Mouse (Mus musculus) heart, adult 2 months (tissue): ENCODE measurements at regions not wholly inside any gene's neighbourhood (a gene's known extent, or its start where the extent isn't known, plus 50 kb on each side); places are given as distances from the start of the nearest gene placed in this dataset.

ENCODE experiments used
- CTCF ChIP-seq: fragments of 200-600 bp; IDR thresholded peaks from 2 replicates; pipeline ENCODE4 v1.8.1; 2022; ENCODE audit warnings: antibody characterized with exemption, mild to moderate bottlenecking, moderate library complexity
- POLR2A ChIP-seq: fragments of 200-500 bp; IDR thresholded peaks from 2 replicates; pipeline ENCODE4 v1.6.1; 2011; ENCODE audit warnings: mild to moderate bottlenecking, low read depth, low read length, control low read depth; ENCODE audit not compliant: insufficient read depth

DNA sequence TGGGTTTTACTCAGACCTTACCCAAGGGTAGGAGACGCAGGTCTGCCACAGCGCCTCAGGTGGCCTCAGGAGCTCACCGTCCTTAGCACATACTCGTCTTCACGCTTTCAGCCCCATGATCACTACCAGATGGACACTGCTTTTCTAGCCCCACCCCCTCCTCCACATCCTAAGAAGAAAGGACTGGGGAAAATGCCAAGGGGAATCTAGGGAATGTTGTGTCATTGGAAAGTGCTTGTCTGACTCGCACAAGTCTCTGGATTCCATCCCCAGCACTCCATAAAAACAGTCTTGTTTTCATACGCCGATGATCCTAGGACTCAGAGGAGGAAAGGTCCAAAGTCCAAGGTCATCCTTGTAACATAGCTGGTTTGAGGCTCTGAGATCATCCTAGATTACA, 192.4 kb upstream of the Noct start:
- TF ChIP-seq CTCF, result no peak
- TF ChIP-seq POLR2A, result no peak
